Mouse (Mus musculus): ENCODE measurements around the gene Nupl1. TPM values are rescaled to one million over a fixed set of nuclear protein-coding genes. Genes with fewer than 3 reads are reported as not detected.

Gene Nupl1
- polyA plus RNA-seq, 1 experiment, result not detected

DNA sequence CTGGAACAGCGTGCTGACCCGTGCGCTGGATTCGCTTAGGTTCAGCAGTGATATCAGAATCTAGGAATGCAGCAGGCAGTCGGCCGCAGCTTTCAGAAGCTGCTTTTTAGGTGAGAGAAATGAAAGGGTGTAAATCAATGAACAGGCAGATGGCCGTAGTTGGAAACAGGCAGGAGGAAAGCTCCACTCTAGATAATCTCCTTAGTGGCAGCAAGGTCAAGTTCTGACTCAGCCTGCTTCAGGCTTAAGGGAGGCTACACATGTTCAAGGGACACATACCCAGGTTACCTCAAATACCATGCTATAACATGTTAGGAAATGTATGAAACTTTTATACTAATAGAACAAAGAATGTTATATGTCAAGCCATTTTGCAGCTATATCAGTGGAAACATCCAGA is 11.1 kb upstream of the Nupl1 start:
- TF ChIP-seq EP300 (IDR thresholded peaks at IDR 0.05; ENCODE audit: insufficient read depth, low read depth, low read length), result no peak
- TF ChIP-seq POLR2A (IDR thresholded peaks at IDR 0.05; ENCODE audit: insufficient read depth, low read length), result no peak
- no peak for TF ChIP-seq CTCF (IDR thresholded peaks at IDR 0.05; ENCODE audit: low read depth, low read length)
- H3K27me3 ChIP-seq (ENCODE audit: control insufficient read depth, insufficient read depth, low read length, poor library complexity, severe bottlenecking), result no peaks in the 10 kb centered on the region
- H3K9me3 ChIP-seq (replicated peaks; ENCODE audit: control insufficient read depth, insufficient read depth, low read length, poor library complexity, severe bottlenecking), result no peaks in the 10 kb centered on the region
- no peaks in the 10 kb centered on the region for H3K36me3 ChIP-seq (ENCODE audit: control insufficient read depth, insufficient read depth, low read length, poor library complexity, severe bottlenecking)
- H3K4me1 ChIP-seq (ENCODE audit: control insufficient read depth, insufficient read depth, low read length), result no peaks in the 10 kb centered on the region
- no peak overlapping the region for H3K4me3 ChIP-seq (ENCODE audit: low read depth, low read length)
- no peak overlapping the region for H3K9ac ChIP-seq (ENCODE audit: low read depth, poor library complexity, severe bottlenecking)
- no peak overlapping the region for H3K27ac ChIP-seq (ENCODE audit: insufficient read depth, low read length)

- Histone ChIP-seq H3K4me1 (ENCODE audit: control insufficient read depth, insufficient read depth, low read length) (no peaks in the 10 kb centered on the region), H3K36me3 (ENCODE audit: control insufficient read depth, insufficient read depth, low read length, poor library complexity, severe bottlenecking) (no peaks in the 10 kb centered on the region), H3K9ac (ENCODE audit: low read depth, poor library complexity, severe bottlenecking) (no peak overlapping the region), H3K4me3 (ENCODE audit: low read depth, low read length) (no peak overlapping the region), H3K9me3 (replicated peaks; ENCODE audit: control insufficient read depth, insufficient read depth, low read length, poor library complexity, severe bottlenecking) (no peaks in the 10 kb centered on the region), H3K27ac (ENCODE audit: insufficient read depth, low read length) (no peak overlapping the region), H3K27me3 (ENCODE audit: control insufficient read depth, insufficient read depth, low read length, poor library complexity, severe bottlenecking) (no peaks in the 10 kb centered on the region)
- no peak for TF ChIP-seq CTCF (IDR thresholded peaks at IDR 0.05; ENCODE audit: low read depth, low read length)
- TF ChIP-seq EP300 (IDR thresholded peaks at IDR 0.05; ENCODE audit: insufficient read depth, low read depth, low read length), result no peak
- no peak for TF ChIP-seq POLR2A (IDR thresholded peaks at IDR 0.05; ENCODE audit: insufficient read depth, low read length)
Observed at GRCm38 (mm10) chr14:60257851-60258250, 6.6 kb upstream of the Nupl1 start.

DNA sequence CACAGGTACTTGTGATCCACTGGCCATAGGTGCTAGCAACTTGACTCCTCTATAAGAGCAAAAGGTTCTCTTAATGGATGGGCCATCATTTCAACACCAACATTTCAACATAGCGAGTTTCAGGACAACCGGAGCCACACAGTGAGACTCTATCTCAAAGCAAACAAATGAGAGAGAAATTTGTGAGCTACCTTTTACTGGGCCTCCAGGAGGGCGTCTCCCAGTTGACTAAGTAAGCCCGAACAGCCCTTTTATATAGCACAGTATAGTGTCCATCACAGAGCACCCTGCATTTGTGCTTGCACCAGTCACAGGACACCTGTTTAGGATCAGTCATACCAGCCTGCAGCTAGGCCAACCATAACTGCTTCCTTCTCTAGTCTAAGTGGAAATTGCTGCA is 5.9 kb upstream of the Nupl1 start:
- H3K4me3 ChIP-seq (ENCODE audit: low read depth, low read length), result no peak overlapping the region
- no peaks in the 10 kb centered on the region for H3K9me3 ChIP-seq (replicated peaks; ENCODE audit: control insufficient read depth, insufficient read depth, low read length, poor library complexity, severe bottlenecking)
- TF ChIP-seq EP300 (IDR thresholded peaks at IDR 0.05; ENCODE audit: insufficient read depth, low read depth, low read length) (no peak), POLR2A (IDR thresholded peaks at IDR 0.05; ENCODE audit: insufficient read depth, low read length) (no peak), CTCF (IDR thresholded peaks at IDR 0.05; ENCODE audit: low read depth, low read length) (no peak)
- H3K27me3 ChIP-seq (ENCODE audit: control insufficient read depth, insufficient read depth, low read length, poor library complexity, severe bottlenecking), result no peaks in the 10 kb centered on the region
- no peak overlapping the region for H3K27ac ChIP-seq (ENCODE audit: insufficient read depth, low read length)
- H3K9ac ChIP-seq (ENCODE audit: low read depth, poor library complexity, severe bottlenecking), result no peak overlapping the region
- H3K4me1 ChIP-seq (ENCODE audit: control insufficient read depth, insufficient read depth, low read length), result no peaks in the 10 kb centered on the region
- no peaks in the 10 kb centered on the region for H3K36me3 ChIP-seq (ENCODE audit: control insufficient read depth, insufficient read depth, low read length, poor library complexity, severe bottlenecking)

- Histone ChIP-seq H3K4me3 (ENCODE audit: low read depth, low read length) (no peak overlapping the region), H3K4me1 (ENCODE audit: control insufficient read depth, insufficient read depth, low read length) (no peaks in the 10 kb centered on the region), H3K9me3 (replicated peaks; ENCODE audit: control insufficient read depth, insufficient read depth, low read length, poor library complexity, severe bottlenecking) (no peaks in the 10 kb centered on the region), H3K9ac (ENCODE audit: low read depth, poor library complexity, severe bottlenecking) (no peak overlapping the region), H3K36me3 (ENCODE audit: control insufficient read depth, insufficient read depth, low read length, poor library complexity, severe bottlenecking) (no peaks in the 10 kb centered on the region), H3K27ac (ENCODE audit: insufficient read depth, low read length) (no peak overlapping the region), H3K27me3 (ENCODE audit: control insufficient read depth, insufficient read depth, low read length, poor library complexity, severe bottlenecking) (no peaks in the 10 kb centered on the region)
- TF ChIP-seq CTCF (IDR thresholded peaks at IDR 0.05; ENCODE audit: low read depth, low read length) (no peak), EP300 (IDR thresholded peaks at IDR 0.05; ENCODE audit: insufficient read depth, low read depth, low read length) (no peak), POLR2A (IDR thresholded peaks at IDR 0.05; ENCODE audit: insufficient read depth, low read length) (no peak)
Observed at GRCm38 (mm10) chr14:60256356-60256755, 5.1 kb upstream of the Nupl1 start.

GRCm38 (mm10) chr14:60254774-60255173 is 3.5 kb upstream of the Nupl1 start:
- no peaks in the 10 kb centered on the region for H3K4me1 ChIP-seq (ENCODE audit: control insufficient read depth, insufficient read depth, low read length)
- no peak overlapping the region for H3K4me3 ChIP-seq (ENCODE audit: low read depth, low read length)
- no peaks in the 10 kb centered on the region for H3K27me3 ChIP-seq (ENCODE audit: control insufficient read depth, insufficient read depth, low read length, poor library complexity, severe bottlenecking)
- TF ChIP-seq CTCF (IDR thresholded peaks at IDR 0.05; ENCODE audit: low read depth, low read length) (no peak), POLR2A (IDR thresholded peaks at IDR 0.05; ENCODE audit: insufficient read depth, low read length) (no peak), EP300 (IDR thresholded peaks at IDR 0.05; ENCODE audit: insufficient read depth, low read depth, low read length) (no peak)
- no peaks in the 10 kb centered on the region for H3K36me3 ChIP-seq (ENCODE audit: control insufficient read depth, insufficient read depth, low read length, poor library complexity, severe bottlenecking)
- H3K27ac ChIP-seq (ENCODE audit: insufficient read depth, low read length), result no peak overlapping the region
- no peaks in the 10 kb centered on the region for H3K9me3 ChIP-seq (replicated peaks; ENCODE audit: control insufficient read depth, insufficient read depth, low read length, poor library complexity, severe bottlenecking)
- no peak overlapping the region for H3K9ac ChIP-seq (ENCODE audit: low read depth, poor library complexity, severe bottlenecking)

DNA sequence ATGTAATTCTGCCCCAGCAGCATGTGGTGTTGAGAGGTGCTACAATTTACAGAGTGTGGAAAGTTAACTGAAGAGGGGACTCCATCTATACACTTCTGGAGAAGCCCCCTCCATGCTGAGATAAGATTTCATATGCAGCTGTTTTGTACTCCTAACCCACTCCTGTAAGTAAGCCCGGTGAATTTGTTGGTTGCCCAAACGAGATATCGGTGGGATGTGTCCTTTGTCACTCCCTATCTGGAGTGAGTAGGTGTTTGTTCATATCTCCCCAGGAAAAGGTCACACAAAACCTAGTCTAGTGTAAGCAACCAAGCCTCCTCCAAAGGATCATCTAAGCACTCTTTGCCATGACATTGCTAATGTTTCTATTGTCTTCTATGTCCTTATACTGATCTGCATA is 2.2 kb upstream of the Nupl1 start:
- Histone ChIP-seq H3K36me3 (ENCODE audit: control insufficient read depth, insufficient read depth, low read length, poor library complexity, severe bottlenecking) (no peaks in the 10 kb centered on the region), H3K4me3 (ENCODE audit: low read depth, low read length) (no peak overlapping the region), H3K27me3 (ENCODE audit: control insufficient read depth, insufficient read depth, low read length, poor library complexity, severe bottlenecking) (no peaks in the 10 kb centered on the region), H3K9ac (ENCODE audit: low read depth, poor library complexity, severe bottlenecking) (no peak overlapping the region), H3K4me1 (ENCODE audit: control insufficient read depth, insufficient read depth, low read length) (no peaks in the 10 kb centered on the region), H3K9me3 (replicated peaks; ENCODE audit: control insufficient read depth, insufficient read depth, low read length, poor library complexity, severe bottlenecking) (no peaks in the 10 kb centered on the region), H3K27ac (ENCODE audit: insufficient read depth, low read length) (no peak overlapping the region)
- TF ChIP-seq CTCF (IDR thresholded peaks at IDR 0.05; ENCODE audit: low read depth, low read length) (no peak), POLR2A (IDR thresholded peaks at IDR 0.05; ENCODE audit: insufficient read depth, low read length) (no peak), EP300 (IDR thresholded peaks at IDR 0.05; ENCODE audit: insufficient read depth, low read depth, low read length) (no peak)

Measured in ES-Bruce4 (cell line).